Mouse (Mus musculus): ENCODE measurements around the gene Fads2.

Fads2 gene

GRCm38 (mm10) chr19:10013913-10014312 lies 87.6 kb downstream of the Fads2 start:
- no peak for DNase-seq (ENCODE audit: low spot score)

- no peak for DNase-seq (ENCODE audit: low spot score)
Measured at GRCm38 (mm10) chr19:10013348-10013747, 88.2 kb downstream of the Fads2 start.

GRCm38 (mm10) chr19:10012827-10013278 lies 88.7 kb downstream of the Fads2 start:
- DNase-seq (ENCODE audit: low spot score) = peak; percentile 56

All from ovary, postnatal 14 days (tissue).